Mouse (Mus musculus) bone marrow, adult 2 months (tissue): ENCODE data around the gene Tshz2. TPM values are rescaled to one million over a fixed set of nuclear protein-coding genes. Genes with fewer than 3 reads are reported as not detected.
A peak's percentile ranks its signal among the peaks of the same experiment; 100 is the strongest.

ENCODE experiments used
- H3K27ac ChIP-seq: fragments of 200-500 bp; 2 replicates; pipeline ENCODE4 v1.5.1; 2012; ENCODE audit warnings: low read depth, mild to moderate bottlenecking, control low read depth, inconsistent platforms, low read length; ENCODE audit not compliant: control insufficient read depth, poor library complexity, insufficient read depth
- H3K4me1 ChIP-seq: fragments of 200-500 bp; 2 replicates; pipeline ENCODE4 v1.6.1; 2011; ENCODE audit warnings: low read length; ENCODE audit not compliant: control insufficient read depth, insufficient read depth
- H3K4me3 ChIP-seq: fragments of 200-500 bp; replicated peaks from 2 replicates; pipeline ENCODE3; 2011; ENCODE audit warnings: mild to moderate bottlenecking, low read depth, low read length, control low read depth; ENCODE audit not compliant: control insufficient read depth
- CTCF ChIP-seq: fragments of 200-500 bp; IDR thresholded peaks from 2 replicates; pipeline ENCODE4 v1.5.1; 2011; ENCODE audit warnings: low read length, control low read depth; ENCODE audit not compliant: control insufficient read depth, insufficient read depth
- POLR2A ChIP-seq: fragments of 200-500 bp; IDR thresholded peaks from 2 replicates; pipeline ENCODE4 v1.6.1; 2011; ENCODE audit warnings: low read depth, mild to moderate bottlenecking, control low read depth, low read length, borderline replicate concordance; ENCODE audit not compliant: control insufficient read depth
- WGBS: fragments of 180-500 bp; shearing (Covaris S2); methylation state at CpG from one replicate; pipeline ENCODE4 v1.1.7; 2018; 5-methylcytosine and 5-hydroxymethylcytosine counted together
- polyA plus RNA-seq: library from polyadenylated mRNA; stranded (reverse); fragments of >200 nt; gene quantifications from 2 replicates; pipeline ENCODE4 v1.2.4, GENCODE M21; 2011; ENCODE audit warnings: low replicate concordance; ENCODE audit not compliant: missing spikeins, insufficient read depth, insufficient read length

The Tshz2 gene
- polyA plus RNA-seq, 1 experiment: 1.4 TPM

GRCm38 (mm10) chr2:170054943-170055342, 422.1 kb downstream of the Tshz2 start:
- TF ChIP-seq CTCF (no peak), POLR2A (no peak)
- H3K4me3 ChIP-seq: no peak overlapping the region
- H3K4me1 ChIP-seq: no peaks in the 10 kb centered on the region
- 47% methylated on average over 12 of the region's 12 CpGs for WGBS
- H3K27ac ChIP-seq: no peak overlapping the region

GRCm38 (mm10) chr2:170055413-170055812, 422.6 kb downstream of the Tshz2 start:
- H3K4me1 ChIP-seq: no peaks in the 10 kb centered on the region
- no peak overlapping the region for H3K4me3 ChIP-seq
- TF ChIP-seq CTCF (peak; percentile 93), POLR2A (no peak)
- H3K27ac ChIP-seq: no peak overlapping the region
- 28% methylated on average over 9 of the region's 9 CpGs for WGBS

- Histone ChIP-seq H3K4me1 (no peaks in the 10 kb centered on the region), H3K4me3 (no peak overlapping the region), H3K27ac (no peak overlapping the region)
- no peak for TF ChIP-seq CTCF
- no peak for TF ChIP-seq POLR2A
- 88% methylated on average over 14 of the region's 14 CpGs for WGBS
Measured at GRCm38 (mm10) chr2:170058774-170059173, 426.0 kb downstream of the Tshz2 start.

DNA sequence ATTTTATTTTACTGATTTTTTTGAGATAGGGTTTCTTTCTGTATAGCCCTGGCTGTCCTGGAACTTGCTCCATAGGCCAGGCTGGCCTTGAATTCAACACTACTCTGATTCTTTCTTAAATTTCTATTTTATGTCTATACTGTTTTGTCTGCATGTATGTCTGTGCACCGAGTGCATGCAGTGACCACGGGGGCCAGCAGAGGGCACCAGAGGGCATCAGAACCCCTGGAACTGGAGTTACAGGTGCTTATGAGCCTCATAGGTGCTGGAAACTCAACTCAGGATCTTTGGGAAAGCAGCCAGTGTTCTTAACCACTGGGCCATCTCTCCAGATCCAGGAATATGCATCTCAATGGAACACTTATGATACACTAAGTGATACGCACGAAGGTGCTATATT, 427.3 kb downstream of the Tshz2 start:
- Histone ChIP-seq H3K4me1 (no peaks in the 10 kb centered on the region), H3K27ac (no peak overlapping the region), H3K4me3 (no peak overlapping the region)
- TF ChIP-seq POLR2A (no peak), CTCF (peak; percentile 76)
- 67% methylated on average over 4 of the region's 4 CpGs for WGBS

GRCm38 (mm10) chr2:170062378-170062777, 429.6 kb downstream of the Tshz2 start:
- WGBS: 81% methylated on average over 3 of the region's 3 CpGs

DNA sequence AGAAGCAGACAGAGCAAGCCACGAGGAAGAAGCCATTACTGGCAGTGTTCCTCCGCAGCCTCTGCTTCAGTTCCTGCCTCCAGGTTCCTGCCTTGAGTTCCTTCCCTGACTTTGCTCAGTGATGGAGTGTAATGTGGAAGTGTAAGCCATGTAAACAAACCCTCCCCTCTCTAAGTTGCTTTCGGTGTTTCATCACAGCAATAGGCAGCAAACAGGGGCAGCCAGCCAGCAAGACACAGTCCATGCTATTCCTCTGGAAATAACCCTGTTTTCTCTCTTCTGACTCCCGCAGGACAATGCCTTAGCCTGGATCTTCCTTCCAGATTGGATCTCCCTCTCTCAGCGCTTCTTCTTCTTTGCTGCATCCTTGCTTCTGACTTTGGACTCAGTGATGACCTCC, 437.2 kb downstream of the Tshz2 start:
- no peak overlapping the region for H3K27ac ChIP-seq
- H3K4me1 ChIP-seq: no peaks in the 10 kb centered on the region
- WGBS: 69% methylated on average over 5 of the region's 5 CpGs
- H3K4me3 ChIP-seq: no peak overlapping the region
- TF ChIP-seq POLR2A: no peak
- TF ChIP-seq CTCF: no peak

More at GRCm38 (mm10) chr2:170062378-170062777, 429.6 kb downstream of the Tshz2 start:
- no peak overlapping the region for H3K4me3 ChIP-seq
- TF ChIP-seq POLR2A: no peak
- no peak for TF ChIP-seq CTCF
- H3K27ac ChIP-seq: no peak overlapping the region
- H3K4me1 ChIP-seq: no peaks in the 10 kb centered on the region

- H3K4me1 ChIP-seq: no peaks in the 10 kb centered on the region
- H3K27ac ChIP-seq: no peak overlapping the region
- no peak for TF ChIP-seq CTCF
- no peak for TF ChIP-seq POLR2A
- H3K4me3 ChIP-seq: no peak overlapping the region
- 18% methylated on average over 15 of the region's 15 CpGs for WGBS
Measured at GRCm38 (mm10) chr2:170070641-170071241, 437.9 kb downstream of the Tshz2 start.

GRCm38 (mm10) chr2:170076941-170077490, 444.2 kb downstream of the Tshz2 start:
- 79% methylated on average over 6 of the region's 6 CpGs for WGBS
- Histone ChIP-seq H3K4me3 (no peak overlapping the region), H3K27ac (no peak overlapping the region), H3K4me1 (no peaks in the 10 kb centered on the region)
- TF ChIP-seq CTCF (no peak), POLR2A (no peak)
